Mouse (Mus musculus) kidney, postnatal 25 days (tissue): ENCODE data around the gene Bend6.
"Not testable (repeated sequence)": the region's sequence is repeated elsewhere in the genome, so short reads cannot be mapped to it uniquely, and the experiment has no call there.

ENCODE experiments used
- DNase-seq, 2 experiments: peaks; one replicate each; pipeline ENCODE4 v3.0.0; 2021; ENCODE audit warnings: mixed read lengths in 2 of 2

The Bend6 gene

GRCm38 (mm10) chr1:33906216-33906615, 1.4 kb downstream of the Bend6 start:
- no peak for DNase-seq

DNA sequence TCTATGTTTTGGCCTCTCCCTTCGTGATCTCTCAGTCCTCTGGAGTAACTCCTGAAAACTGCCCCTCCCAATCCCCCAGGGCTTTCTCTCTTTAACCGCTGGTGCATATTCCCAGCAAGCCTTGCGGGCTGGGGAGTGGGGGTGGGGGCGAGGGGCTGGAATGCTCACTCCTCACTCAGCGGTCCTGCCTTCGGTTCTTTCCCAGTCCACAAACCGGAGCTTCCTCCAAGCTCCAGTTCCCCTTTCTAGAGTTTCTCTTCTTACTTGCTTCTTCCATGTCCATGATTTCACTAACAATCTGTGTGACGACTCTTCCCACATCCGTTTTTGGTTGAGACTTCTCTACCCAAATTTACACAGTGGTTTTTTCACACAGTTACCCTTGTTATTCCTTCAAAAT, 4.0 kb downstream of the Bend6 start:
- DNase-seq, result no peak

DNA sequence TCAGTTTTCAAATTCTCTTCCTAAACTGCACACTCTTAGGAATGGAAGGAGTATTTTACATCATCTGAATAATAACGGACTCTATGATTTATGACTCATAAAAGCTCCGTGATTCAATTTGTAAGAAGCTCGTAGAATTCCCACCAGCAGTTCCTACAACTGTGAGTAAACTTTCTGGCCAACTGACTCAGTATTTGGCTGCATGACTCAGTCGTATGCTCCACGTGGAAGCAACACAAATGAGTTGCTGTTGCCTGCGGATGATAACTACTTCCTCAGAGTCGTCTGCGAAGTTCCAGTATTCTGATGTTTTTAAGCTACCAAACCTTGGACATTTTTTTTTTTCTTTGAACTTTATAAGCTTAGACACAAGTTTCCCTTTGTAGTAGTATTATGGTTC, 7.4 kb downstream of the Bend6 start:
- no peak for DNase-seq

DNA sequence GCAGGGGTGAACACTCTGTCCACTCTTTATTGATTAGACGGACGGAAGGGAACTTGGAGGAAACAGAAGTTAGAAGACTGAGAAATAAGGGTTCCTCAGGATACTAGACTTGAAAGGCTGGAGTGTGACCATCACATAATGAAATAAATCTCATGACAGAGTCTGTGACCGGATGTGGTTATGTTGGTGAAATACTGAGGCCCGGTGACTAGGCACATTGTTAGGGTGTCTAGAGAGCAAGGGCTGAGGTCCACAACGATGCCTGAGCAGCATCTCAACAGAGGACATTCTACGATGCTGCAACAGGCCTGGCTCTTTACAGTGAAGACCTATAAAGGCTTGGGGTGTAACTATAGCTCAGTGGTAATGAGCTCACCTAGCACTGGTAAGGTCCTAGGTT, 9.2 kb downstream of the Bend6 start:
- no peak for DNase-seq

DNA sequence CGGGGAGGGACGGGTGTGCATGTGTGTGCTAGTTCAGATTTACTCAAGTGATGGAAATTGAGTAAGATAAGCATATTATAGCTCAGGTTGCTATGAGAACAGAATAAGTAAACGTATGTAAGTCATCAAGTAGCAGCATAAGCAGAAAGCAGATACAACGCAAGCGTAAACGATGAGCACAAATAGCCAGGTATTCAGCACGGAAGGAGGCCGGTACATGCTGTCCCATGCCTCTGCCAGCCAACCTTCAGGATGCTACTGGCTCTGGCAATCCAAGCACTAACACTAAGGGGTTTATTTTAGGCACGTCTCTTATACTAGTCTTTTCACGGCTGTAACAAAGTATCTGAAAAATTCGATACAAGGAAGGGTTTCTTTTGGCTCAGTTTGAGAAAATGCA, 10.2 kb downstream of the Bend6 start:
- DNase-seq, result no peak

DNA sequence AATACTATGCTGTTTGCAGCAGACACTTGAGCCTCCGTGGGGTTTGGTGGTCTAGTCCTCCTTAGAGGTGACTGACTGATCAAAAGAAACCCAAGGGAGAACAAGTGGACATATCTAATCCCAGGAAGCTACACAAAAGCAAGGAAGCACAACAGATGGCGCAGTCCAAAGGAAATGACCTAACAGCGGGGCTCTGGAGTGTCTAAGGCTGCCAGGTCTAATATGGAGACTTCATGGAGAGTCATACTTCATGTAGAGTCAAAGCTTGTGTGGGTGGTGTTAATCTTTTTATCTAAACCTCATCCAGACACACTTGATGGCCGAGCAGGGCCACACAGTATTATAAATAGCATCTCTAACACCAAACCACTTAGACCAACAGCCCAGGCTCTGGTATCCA, 10.9 kb downstream of the Bend6 start:
- DNase-seq, result no peak

DNA sequence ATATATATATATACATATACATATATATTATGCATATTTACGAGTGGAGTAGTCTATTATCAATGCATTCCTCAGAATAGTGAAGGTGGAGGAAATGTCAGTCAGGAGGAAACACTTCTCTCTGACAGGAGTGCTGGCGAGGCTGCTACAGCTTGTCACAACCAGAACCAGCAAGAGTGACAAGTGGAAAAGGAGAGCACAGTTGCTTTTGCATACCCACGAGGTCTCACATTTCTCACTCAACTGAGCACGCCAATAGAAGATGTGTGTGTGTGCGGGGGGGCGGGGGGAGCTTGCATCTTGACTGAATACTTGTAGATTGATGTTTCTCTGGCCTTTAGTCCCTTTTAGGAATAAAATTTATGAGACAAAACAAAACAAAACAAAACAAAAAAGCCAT, 11.5 kb downstream of the Bend6 start:
- DNase-seq, result no peak

GRCm38 (mm10) chr1:33892784-33893183, 14.8 kb downstream of the Bend6 start:
- peak in 1 of 2 experiments; percentile 69 for DNase-seq

- DNase-seq, result peak; percentile 18 to 49
Measured at GRCm38 (mm10) chr1:33883102-33883839, 24.3 kb downstream of the Bend6 start.

DNA sequence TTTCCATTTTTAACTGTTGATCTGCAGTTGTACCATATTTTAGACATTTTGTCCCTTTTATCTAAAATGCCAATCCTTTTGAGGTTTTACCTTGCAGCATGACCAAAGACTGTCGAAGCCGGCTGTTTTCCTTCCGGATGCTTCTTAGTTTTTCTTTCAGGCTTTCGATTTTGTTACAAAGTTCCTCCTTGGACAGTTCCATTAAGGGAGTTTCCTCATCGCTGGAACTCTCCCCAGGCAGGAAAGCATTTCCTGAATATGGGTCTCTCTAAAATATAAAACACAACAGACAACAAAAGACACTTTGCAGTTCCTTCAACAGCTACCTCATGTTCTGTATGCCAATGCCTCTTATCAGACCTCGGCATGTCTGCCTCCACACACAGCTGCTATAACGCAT, 29.4 kb downstream of the Bend6 start:
- no peak for DNase-seq

- no peak for DNase-seq
Measured at GRCm38 (mm10) chr1:33876416-33876815, 31.2 kb downstream of the Bend6 start.

- DNase-seq, result peak in 1 of 2 experiments; percentile 18
Measured at GRCm38 (mm10) chr1:33875691-33876090, 31.9 kb downstream of the Bend6 start.

DNA sequence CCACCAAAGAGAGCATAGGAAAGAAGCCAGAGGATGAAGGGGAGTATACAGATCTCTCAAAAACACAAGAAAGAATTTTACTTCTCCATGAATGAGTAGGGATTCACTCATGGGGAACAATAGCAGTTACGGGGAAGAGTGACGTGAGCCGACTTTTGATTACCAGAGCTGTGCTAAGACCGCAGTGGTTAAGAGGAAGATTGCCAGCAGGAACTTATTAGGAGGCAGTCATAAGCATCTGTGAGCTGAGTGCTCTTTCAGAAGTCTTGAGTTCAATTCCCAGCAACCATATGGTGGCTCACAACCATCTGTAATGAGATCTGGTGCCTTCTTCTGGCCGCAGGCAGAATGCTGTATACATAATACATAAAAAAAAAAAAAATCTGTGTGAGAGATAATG, 34.1 kb downstream of the Bend6 start:
- DNase-seq, result no peak

DNA sequence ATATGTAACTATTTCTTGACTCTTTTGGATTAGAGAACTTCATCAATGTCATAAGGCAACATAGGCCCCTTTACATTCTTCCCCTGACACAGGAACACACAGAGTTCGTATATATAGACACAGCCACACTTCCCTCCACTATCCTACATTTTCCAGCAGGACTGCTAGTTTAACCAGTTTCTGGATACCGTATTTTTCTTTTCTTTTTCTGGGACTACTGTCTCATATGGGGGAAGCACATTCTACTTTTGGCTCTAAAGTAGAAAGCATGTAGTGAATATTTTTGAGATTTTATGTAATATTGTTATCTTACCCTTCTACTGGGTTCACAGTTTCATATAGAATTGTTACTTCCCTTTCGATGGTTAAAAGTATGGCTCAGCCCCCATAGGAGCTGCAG, 38.2 kb downstream of the Bend6 start:
- no peak for DNase-seq

GRCm38 (mm10) chr1:33869031-33869430, 38.6 kb downstream of the Bend6 start:
- no peak for DNase-seq

GRCm38 (mm10) chr1:33846807-33847206, 60.8 kb downstream of the Bend6 start:
- no peak for DNase-seq

GRCm38 (mm10) chr1:33843823-33844222, 63.8 kb downstream of the Bend6 start:
- DNase-seq, result no peak

DNA sequence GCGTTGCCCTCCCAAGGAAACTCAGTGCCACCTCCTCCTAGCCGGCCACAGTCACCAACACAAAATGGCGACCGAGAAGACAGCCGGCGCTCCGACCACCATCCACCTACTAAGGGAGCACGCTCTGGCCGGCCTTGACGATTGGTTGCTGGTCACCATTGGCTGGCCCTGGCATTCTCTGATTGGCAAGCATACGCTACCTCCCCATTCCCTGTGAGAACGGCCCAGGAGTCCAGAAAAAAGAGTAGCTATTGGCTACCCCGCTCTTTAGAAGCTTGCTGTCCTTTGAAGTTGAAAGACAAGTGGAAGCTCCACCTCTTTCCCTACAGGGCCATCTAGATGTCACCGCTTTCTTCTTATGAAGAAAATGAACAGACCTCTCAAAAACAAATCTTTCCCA, 68.7 kb downstream of the Bend6 start:
- not testable (repeated sequence) for DNase-seq

DNA sequence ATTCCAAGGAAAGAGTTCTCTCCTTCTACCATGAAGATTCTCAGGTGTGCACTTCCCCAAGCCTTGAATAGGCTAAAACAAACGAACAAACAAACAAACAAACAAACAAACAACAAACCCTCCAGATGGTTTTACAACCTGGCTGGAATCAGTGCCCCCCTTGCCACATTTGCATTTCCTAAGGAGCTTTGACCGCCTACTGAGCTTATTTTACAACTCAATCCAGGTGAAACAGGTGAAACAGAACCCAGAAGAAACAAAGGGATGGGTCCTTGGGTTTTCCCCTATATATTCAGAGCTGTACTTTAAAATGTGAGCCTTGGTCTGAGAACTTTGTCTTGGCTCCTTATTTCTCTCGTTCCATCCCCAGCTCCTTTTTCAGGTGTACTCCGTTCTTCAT, 77.0 kb downstream of the Bend6 start:
- DNase-seq, result no peak

DNA sequence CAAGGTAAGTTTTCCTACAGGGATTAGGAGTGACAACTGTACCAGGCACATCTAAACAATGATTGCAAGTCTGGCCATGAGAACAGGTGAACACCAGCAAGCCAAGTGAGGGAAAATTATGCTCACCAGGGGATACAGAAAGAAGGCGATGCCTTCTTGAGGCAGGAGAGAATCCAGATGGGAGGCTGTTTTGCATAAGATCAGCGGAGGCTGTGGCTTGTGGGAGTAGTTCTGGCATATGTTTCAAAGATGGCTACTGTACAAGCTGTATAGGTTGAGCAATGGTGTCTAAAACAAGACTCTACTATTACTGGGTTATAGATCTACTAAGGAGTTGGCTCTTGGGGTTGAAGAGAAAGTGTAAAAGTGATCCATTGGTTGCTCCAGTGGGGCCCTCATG, 89.7 kb downstream of the Bend6 start:
- DNase-seq, result no peak

DNA sequence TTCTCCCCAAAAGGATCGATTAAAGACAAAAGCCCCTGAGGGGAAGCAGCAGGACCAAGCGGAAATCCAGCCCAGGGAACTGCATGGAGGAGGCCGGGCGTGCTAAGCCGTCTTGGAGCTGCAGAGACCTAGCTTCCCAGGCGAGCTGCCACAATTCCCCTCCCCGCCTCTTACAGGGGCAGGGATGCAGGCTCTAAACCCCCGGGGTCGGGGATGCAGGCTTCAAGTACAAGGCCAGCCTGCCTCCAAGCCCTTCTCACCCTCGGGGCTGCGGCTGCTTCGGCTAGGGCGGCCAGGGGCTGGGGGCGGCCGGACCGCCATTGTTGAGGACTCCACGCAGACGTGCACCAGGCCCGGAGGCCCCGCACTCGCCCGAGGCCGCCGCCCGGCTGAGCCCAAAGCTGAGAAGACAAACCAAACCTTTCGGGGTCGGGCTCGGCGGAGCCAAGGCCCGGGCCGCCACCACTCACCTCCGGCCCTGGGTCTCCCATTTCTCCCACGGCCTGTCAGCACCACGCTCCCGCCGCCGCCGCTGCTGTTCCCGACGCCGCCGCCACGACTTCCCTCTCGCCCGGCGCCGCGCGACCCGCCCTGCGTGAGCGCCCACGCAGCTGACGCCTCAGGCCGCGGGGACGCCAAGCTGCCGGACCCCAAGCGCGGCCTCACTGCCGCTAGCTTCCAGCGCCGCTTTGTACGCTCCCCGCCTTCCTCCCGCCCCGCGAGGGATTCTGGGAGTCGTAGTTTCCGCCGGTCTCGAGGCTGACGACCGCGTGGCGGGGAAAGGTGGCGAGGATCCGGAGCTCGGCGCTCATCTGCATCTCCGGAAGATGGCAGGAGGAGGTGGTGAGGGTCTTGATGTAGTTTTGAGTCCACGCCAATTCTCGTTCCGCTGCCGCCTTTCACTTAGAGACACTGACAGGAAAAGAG, 93.5 kb downstream of the Bend6 start, which contains the start of gene Zfp451:
Gene Zfp451 (minus strand): TSS at position 728 of the 927 bp plus-strand sequence.
- peak; percentile 90 to 94 for DNase-seq

DNA sequence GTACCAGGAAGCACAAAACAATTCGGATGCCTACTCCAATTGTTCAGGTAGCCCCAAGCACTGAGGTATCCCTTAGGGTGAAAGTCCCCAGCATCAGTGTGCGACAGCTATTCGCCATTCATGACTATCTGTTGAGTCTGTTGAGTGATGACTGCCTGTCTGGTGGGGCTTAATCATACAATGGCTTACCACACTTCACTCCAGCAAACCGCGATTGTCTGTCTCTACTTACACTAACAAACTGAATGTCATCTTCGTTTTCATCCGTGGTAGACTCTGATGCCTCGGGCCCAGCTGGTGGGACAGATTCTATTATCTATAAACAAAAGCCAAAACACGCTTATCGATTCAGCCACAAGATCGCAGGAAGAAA, 94.1 kb downstream of the Bend6 start:
- no peak for DNase-seq

DNA sequence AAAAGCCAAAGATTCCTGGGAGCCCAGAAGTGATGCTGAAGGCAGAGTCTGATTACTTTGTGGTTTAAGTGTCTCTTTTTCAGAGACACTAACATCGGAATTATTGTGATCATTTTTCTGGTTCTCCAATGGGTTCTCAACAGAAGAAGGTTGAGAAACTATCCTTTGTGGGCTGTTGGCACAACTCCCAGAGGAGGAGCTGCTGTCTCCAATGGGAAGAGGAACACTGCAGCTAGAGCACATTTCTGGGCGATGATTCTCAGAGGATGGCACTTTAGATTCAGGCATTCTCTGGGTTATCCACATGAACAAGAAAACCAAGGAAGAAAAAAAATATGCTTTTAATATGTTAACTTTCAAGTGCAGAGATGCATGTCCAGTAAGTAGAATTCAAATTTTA, 104.3 kb downstream of the Bend6 start:
- no peak for DNase-seq
